Mouse (Mus musculus) kidney, adult 9 months (tissue): Measurements from ENCODE around the gene Gm42906.

Experiments
- DNase-seq: peaks from one replicate; pipeline ENCODE4 v3.0.0; 2022

Gm42906 gene

GRCm38 (mm10) chr5:151105054-151105971 is 322.6 kb downstream of the Gm42906 start:
- no peak for DNase-seq

- peak; percentile 60 for DNase-seq
Measured at GRCm38 (mm10) chr5:151104354-151105053, 323.5 kb downstream of the Gm42906 start.

- peak; percentile 47 for DNase-seq
Measured at GRCm38 (mm10) chr5:151103284-151103683, 324.7 kb downstream of the Gm42906 start.

- DNase-seq = no peak
Measured at GRCm38 (mm10) chr5:151102262-151102661, 325.7 kb downstream of the Gm42906 start.

GRCm38 (mm10) chr5:151096012-151096411 is 332.0 kb downstream of the Gm42906 start:
- DNase-seq = no peak

- DNase-seq = no peak
Measured at GRCm38 (mm10) chr5:151092886-151093665, 334.9 kb downstream of the Gm42906 start.

GRCm38 (mm10) chr5:151090996-151091395 is 337.0 kb downstream of the Gm42906 start:
- DNase-seq = no peak

- DNase-seq = no peak
Measured at GRCm38 (mm10) chr5:151089201-151089600, 338.8 kb downstream of the Gm42906 start.

GRCm38 (mm10) chr5:151086425-151087202 is 341.3 kb downstream of the Gm42906 start:
- peak; percentile 43 for DNase-seq

- no peak for DNase-seq
Measured at GRCm38 (mm10) chr5:151085749-151086148, 342.2 kb downstream of the Gm42906 start.

- DNase-seq = no peak
Measured at GRCm38 (mm10) chr5:151080276-151080675, 347.7 kb downstream of the Gm42906 start.

- no peak for DNase-seq
Measured at GRCm38 (mm10) chr5:151077953-151078352, 350.0 kb downstream of the Gm42906 start.

GRCm38 (mm10) chr5:151076917-151077316 is 351.0 kb downstream of the Gm42906 start:
- DNase-seq = no peak

GRCm38 (mm10) chr5:151074282-151074681 is 353.7 kb downstream of the Gm42906 start:
- no peak for DNase-seq

GRCm38 (mm10) chr5:151071430-151071829 is 356.5 kb downstream of the Gm42906 start:
- no peak for DNase-seq

- DNase-seq = no peak
Measured at GRCm38 (mm10) chr5:151070896-151071295, 357.1 kb downstream of the Gm42906 start.

GRCm38 (mm10) chr5:151069569-151069968 is 358.4 kb downstream of the Gm42906 start:
- DNase-seq = no peak

- no peak for DNase-seq
Measured at GRCm38 (mm10) chr5:151066016-151066415, 361.9 kb downstream of the Gm42906 start.

GRCm38 (mm10) chr5:151065228-151065627 is 362.7 kb downstream of the Gm42906 start:
- DNase-seq = peak; percentile 39

GRCm38 (mm10) chr5:151061942-151062341 is 366.0 kb downstream of the Gm42906 start:
- no peak for DNase-seq

- DNase-seq = no peak
Measured at GRCm38 (mm10) chr5:151060476-151060875, 367.5 kb downstream of the Gm42906 start.

GRCm38 (mm10) chr5:151059772-151060171 is 368.2 kb downstream of the Gm42906 start:
- DNase-seq = no peak
